Mouse (Mus musculus) E14TG2a.4 (cell line): ENCODE measurements at regions not wholly inside any gene's neighbourhood (a gene's known extent, or its start where the extent isn't known, plus 50 kb on each side); places are given as distances from the start of the nearest gene placed in this dataset.
"Not testable (repeated sequence)": the region's sequence is repeated elsewhere in the genome, so short reads cannot be mapped to it uniquely, and the experiment has no call there.

Experiments used
- H3K27me3 ChIP-seq: 2 replicates; pipeline ENCODE4 v1.6.1; 2014; ENCODE audit warnings: low read length, control low read depth; ENCODE audit not compliant: insufficient read depth
- H3K36me3 ChIP-seq: 2 replicates; pipeline ENCODE4 v1.6.1; 2014; ENCODE audit warnings: low read length, control low read depth; ENCODE audit not compliant: insufficient read depth
- H3K4me1 ChIP-seq: replicated peaks from 2 replicates; pipeline ENCODE4 v1.6.1; 2014; ENCODE audit warnings: low read depth, low read length, control low read depth
- H3K4me3 ChIP-seq: replicated peaks from 2 replicates; pipeline ENCODE4 v1.5.1; 2014; ENCODE audit warnings: mild to moderate bottlenecking, low read length
- H3K9me3 ChIP-seq: 2 replicates; pipeline ENCODE4 v1.6.1; 2014; ENCODE audit warnings: low read length, control low read depth
- CTCF ChIP-seq: conservative IDR thresholded peaks from 2 replicates; pipeline ENCODE4 v1.5.1; 2014; ENCODE audit warnings: low read length
- NANOG ChIP-seq: IDR thresholded peaks from 2 replicates; pipeline ENCODE4 v1.6.1; 2014; ENCODE audit warnings: borderline replicate concordance, low read length, mixed read lengths
- POU5F1 ChIP-seq: IDR thresholded peaks from 2 replicates; pipeline ENCODE4 v1.6.1; 2014; ENCODE audit warnings: low read length, borderline replicate concordance

DNA sequence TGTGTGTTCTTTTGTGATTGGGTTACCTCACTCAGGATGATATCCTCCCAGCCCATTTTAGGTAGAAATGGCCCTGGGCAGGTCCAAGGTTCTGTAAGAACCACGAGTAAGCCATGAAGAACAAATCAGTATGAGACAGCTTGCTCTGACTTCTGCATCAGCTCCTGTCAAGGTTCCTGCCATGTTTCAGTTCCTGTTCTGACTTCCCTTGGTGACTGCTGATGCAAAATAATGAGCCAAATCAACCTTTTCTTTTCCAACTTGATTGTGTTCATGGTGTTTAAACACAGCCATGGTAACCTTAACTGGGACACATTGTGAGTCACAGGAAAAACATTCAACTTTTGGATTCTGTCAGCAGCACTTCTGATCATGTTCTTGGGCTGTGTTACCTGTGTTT, 667.4 kb upstream of the Igfbp7 start:
- H3K27me3 ChIP-seq: no peaks in the 10 kb centered on the region
- H3K36me3 ChIP-seq: no peaks in the 10 kb centered on the region
- no peaks in the 10 kb centered on the region for H3K9me3 ChIP-seq
- TF ChIP-seq NANOG (no peak), CTCF (no peak), POU5F1 (no peak)
- no peak overlapping the region for H3K4me3 ChIP-seq
- no peaks in the 10 kb centered on the region for H3K4me1 ChIP-seq

DNA sequence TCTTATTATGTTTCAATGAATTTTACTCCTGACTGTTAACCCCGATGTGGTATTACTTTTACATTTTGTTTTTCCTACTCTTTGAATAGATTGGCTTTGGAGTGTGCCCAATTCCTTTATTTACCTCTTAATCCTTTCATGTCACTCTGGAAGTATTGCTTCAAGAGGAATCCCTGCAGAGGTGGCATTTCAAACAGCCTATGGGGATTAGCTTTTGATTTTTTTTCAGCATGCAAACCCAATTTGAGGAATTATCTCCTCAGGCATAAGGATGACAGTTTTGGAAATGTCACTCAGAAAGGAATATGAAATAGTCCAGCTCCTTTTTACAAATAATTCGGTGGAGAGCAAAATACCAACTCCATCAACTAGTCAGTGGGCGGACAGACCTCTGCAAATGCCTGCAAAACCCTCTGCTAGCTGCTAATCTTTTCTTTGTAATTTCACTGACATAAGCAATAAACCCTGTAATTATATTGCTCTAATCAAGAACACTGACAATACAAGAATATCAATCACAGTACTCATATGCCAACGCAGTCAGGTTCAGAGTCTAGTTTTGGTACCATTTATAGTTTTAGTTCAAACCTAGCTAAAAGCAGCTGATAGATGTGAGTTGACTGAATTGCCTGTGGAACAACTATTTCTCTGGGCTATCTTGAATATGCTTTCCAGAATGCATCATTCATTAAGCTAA, 624.9 kb upstream of the Igfbp7 start:
- Histone ChIP-seq H3K4me3 (no peak overlapping the region), H3K4me1 (no peaks in the 10 kb centered on the region), H3K9me3 (no peaks in the 10 kb centered on the region), H3K36me3 (no peaks in the 10 kb centered on the region), H3K27me3 (no peaks in the 10 kb centered on the region)
- no peak for TF ChIP-seq NANOG
- no peak for TF ChIP-seq POU5F1

GRCm38 (mm10) chr5:78017523-78017922, 609.7 kb upstream of the Igfbp7 start:
- no peak overlapping the region for H3K4me3 ChIP-seq

DNA sequence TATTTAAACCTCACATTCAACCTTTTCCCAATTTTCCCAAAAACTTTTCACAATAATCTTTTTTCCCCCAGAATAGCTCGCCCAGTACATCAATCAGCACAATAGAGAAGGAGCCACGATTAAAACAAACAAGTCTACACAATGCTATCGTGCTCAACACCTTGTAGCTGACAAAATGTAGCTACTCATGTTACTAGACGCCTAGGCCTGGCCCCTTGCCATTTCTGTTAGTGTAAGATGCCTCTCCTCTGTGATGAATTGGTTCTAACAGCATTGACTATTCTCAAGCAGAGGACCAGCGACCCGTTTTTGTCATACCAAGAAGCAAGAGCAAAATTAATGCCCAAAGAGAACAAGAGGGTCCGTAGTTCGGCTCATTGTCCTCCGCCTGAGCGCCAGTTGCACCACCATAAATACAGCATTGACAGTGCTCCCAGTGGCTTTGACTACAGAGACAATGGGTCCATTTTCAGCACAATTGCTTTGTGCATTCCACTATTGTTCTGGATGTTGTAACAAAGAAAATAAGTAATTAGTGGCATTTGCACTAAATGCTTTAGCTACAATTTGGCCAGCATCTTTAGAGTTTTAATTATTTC, 578.7 kb upstream of the Igfbp7 start:
- H3K9me3 ChIP-seq: no peaks in the 10 kb centered on the region
- no peaks in the 10 kb centered on the region for H3K27me3 ChIP-seq
- H3K4me1 ChIP-seq: no peaks in the 10 kb centered on the region
- H3K4me3 ChIP-seq: no peak overlapping the region
- no peaks in the 10 kb centered on the region for H3K36me3 ChIP-seq
- no peak for TF ChIP-seq CTCF
- peak; percentile 80; the same call in 1 of the 2 replicates for TF ChIP-seq NANOG

More at GRCm38 (mm10) chr5:78017523-78017922, 609.7 kb upstream of the Igfbp7 start:
- no peak for TF ChIP-seq NANOG
- TF ChIP-seq CTCF: no peak
- TF ChIP-seq POU5F1: no peak
- Histone ChIP-seq H3K27me3 (no peaks in the 10 kb centered on the region), H3K9me3 (no peaks in the 10 kb centered on the region), H3K4me1 (no peaks in the 10 kb centered on the region), H3K36me3 (no peaks in the 10 kb centered on the region)

DNA sequence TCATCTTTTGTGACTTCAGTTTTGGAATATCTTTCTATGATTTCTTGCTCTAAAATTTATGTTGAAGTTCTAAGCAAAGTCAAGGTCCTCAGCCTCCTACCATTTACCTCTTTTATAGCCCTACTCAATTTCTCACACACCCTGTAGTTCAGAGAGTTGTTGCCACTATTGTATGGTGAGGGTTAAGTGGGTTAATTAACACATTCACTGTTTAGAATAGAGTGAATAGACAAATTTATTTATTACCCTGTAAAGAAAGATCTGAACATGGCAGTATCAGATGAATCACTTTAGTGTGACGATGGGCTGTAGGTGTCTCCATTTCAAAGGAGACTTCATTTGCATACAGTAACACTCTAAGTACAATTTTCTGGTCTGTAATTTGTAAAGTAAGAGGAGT, 577.4 kb upstream of the Igfbp7 start:
- Histone ChIP-seq H3K27me3 (no peaks in the 10 kb centered on the region), H3K36me3 (no peaks in the 10 kb centered on the region), H3K4me3 (no peak overlapping the region), H3K4me1 (no peaks in the 10 kb centered on the region), H3K9me3 (no peaks in the 10 kb centered on the region)
- TF ChIP-seq POU5F1 (no peak), NANOG (no peak), CTCF (no peak)

DNA sequence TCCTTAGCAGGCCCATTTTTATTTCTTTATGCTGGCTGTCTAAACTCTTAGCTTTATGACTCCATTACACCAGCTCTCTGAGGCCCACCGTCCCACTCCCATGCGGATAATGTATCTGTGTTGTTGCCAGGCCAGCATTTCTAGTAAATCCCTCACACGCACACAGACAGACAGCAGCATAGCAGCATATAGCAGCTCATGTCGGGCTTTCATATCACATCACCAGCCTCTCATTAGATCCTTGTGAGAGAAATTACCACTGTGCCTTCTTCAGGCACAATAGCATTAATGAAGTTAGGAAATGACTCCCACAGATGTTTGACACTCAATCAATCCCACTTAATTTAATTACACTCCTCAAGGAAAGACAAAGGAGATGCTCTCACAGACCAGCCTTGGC, 532.2 kb upstream of the Igfbp7 start:
- not testable (repeated sequence) for H3K4me3 ChIP-seq, H3K27me3 ChIP-seq, H3K9me3 ChIP-seq, H3K4me1 ChIP-seq, H3K36me3 ChIP-seq

- Histone ChIP-seq H3K4me1 (no peaks in the 10 kb centered on the region), H3K27me3 (no peaks in the 10 kb centered on the region), H3K4me3 (no peak overlapping the region), H3K36me3 (no peaks in the 10 kb centered on the region), H3K9me3 (no peaks in the 10 kb centered on the region)
- TF ChIP-seq NANOG (no peak), CTCF (no peak), POU5F1 (no peak)
Measured at GRCm38 (mm10) chr5:77931874-77932273, 524.0 kb upstream of the Igfbp7 start.

DNA sequence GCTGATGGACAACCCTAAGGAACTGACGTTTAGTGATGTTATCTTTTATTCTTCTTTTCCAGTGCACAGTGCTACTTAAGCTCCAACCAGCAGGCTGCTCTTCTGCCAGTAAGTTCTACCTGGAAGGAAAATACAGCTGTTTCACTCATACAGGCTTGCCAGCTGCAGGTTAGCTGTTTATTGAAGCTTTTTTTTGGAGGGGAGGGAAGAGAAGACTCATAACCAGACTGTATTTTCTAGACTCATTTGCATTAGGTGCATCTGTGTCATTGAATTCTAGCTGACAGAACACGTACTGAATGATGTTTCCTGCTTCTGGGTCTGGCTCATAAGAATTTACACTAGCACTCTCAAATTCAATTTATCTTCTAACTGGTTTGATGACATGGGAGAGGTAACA, 513.3 kb upstream of the Igfbp7 start:
- no peaks in the 10 kb centered on the region for H3K27me3 ChIP-seq
- no peaks in the 10 kb centered on the region for H3K9me3 ChIP-seq
- no peak overlapping the region for H3K4me3 ChIP-seq
- TF ChIP-seq CTCF: no peak
- H3K36me3 ChIP-seq: no peaks in the 10 kb centered on the region
- no peaks in the 10 kb centered on the region for H3K4me1 ChIP-seq

DNA sequence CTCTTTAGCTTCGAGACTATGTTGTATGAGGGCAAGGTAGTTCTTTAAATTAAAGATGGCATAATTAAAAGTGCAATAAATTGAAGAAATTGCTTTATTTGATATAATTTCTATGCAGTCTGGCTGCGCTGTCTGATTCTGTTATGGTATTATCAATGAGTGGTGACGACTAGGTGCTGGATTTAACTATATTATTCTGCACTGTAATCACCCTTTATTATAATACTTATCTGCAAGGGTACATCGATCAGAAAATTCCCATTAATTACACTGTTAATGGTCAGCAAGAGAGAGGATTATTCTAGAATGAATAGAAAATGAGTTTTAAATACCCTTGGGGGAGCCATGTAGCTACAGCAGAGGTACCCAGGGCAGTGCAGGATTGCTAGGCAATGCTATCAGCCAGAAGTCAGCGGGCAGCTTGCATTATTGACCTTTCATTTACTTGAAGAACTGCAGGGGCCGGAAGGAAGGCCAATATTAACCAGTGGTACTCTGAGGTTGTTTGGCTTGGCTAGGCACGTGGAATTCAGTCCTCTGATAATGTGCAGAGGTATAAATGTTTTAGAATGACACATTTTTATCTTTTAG, 509.3 kb upstream of the Igfbp7 start:
- Histone ChIP-seq H3K4me3 (no peak overlapping the region), H3K27me3 (no peaks in the 10 kb centered on the region), H3K4me1 (no peaks in the 10 kb centered on the region), H3K36me3 (no peaks in the 10 kb centered on the region), H3K9me3 (no peaks in the 10 kb centered on the region)
- no peak for TF ChIP-seq NANOG
